Mouse (Mus musculus) layer of hippocampus, postnatal 14 days (tissue): ENCODE measurements around the gene Car12. TPM values are rescaled to one million over a fixed set of nuclear protein-coding genes. Genes with fewer than 3 reads are reported as not detected.

Source experiments
- DNase-seq, 2 experiments: peaks; one replicate each; pipeline ENCODE4 v3.0.0; 2021 to 2022; ENCODE audit warnings: low spot score in 2 of 2, mixed read lengths in 1 of 2
- total RNA-seq, 2 experiments: library from RNA; stranded (reverse); gene quantifications; 2 replicates each; pipeline ENCODE4 v1.2.3; 2021

The Car12 gene
- total RNA-seq, 2 experiments from 2014 or later: 34.1 to 47.0 TPM

DNA sequence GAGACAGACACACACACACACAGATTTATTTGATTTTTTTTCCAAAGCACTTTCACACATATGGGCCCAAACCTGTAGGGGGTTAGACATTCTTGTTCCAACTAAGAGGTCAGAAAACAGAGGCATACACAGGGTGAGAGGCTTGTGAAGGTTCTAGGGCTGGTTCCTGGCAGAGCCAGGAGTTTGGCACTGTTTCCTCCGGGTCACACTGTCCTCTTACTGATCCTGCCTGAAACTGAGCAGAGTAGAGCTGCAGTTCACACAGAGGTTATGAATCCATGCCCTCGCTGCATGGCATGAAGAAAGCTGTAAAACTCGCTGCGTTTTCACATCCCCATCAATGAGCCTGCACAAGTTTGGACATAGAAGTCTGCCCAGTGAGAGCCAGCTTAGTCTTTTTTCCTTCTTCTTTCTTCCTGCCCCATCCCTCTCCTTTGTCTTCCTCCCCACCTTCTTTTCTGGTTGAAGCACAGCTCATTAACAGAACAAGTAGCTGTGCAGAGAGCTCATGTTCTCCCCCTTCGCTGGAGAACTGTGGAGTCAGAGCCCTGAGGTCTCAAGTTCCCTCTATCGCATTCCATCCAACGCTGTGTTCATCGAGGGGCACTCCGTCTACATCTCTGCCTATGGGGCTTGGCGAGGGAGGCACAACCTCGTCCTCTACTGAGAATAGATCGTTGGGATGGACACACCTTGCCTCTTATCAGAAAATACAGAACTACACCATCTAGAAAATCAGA is 4.5 kb upstream of the Car12 start:
- DNase-seq: no peak

DNA sequence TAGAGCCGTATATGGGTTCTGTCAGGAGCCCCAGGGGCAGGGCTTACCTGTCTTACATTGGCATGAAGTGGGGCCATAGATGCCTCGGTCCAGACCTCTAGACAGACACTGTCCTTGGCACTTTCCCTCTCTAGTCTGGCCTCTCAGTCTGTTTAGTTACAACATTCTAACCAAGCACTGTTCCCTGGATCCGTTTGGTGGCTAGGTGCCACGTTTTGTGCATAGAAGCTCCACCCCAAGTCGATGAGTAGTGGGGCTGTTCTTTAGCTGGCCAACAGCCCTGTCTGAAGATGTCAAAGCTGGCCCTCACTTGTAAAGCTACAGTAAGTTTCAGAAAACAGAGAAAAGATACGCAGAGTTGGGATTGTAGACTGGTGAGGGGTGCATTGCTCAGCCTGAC is 2.9 kb upstream of the Car12 start:
- no peak for DNase-seq

DNA sequence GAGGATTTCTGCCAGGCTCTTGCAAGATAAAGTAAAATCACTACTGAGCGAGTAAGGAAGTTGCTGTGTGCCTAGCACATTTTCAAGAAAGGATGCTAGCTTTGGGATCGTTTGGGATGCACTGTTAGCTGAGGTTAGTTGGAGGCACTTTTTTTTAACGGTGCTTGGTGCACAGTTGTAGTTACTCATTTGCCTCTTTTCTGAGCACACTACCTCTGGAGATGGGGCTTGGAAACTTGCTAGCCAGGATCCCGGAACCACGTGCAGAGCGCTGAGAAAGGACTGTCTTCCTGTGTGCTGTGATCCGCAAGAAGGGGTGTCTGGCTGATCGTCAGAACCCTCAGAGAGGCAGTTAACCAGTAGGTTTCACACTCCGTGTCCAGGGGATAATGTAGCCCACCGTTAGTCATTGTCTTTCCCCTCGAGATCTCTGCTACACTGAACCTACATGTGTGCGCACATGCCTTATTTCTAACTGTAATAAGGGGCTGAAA is 583 bp downstream of the Car12 start:
- DNase-seq: no peak

DNA sequence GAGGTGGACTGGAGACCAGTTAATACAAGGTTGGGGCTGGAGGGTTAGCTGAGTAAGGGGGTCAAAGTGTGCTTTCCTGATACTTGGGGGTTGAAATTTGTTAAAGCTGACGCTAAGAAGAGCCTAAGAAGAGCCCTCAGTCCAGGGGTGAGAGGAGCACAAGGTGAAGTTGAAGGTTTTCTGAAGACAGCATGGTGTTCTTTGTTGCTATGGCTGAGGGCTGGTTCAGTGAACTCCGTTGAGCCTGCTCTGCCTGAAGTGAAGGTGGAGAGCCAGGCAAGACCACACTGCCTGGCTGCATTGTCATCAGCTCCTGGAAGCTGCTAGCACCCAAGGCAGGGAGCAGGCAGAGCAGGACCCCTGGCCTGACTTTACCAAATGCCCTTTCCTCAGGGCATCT is 1.9 kb downstream of the Car12 start:
- no peak for DNase-seq

DNA sequence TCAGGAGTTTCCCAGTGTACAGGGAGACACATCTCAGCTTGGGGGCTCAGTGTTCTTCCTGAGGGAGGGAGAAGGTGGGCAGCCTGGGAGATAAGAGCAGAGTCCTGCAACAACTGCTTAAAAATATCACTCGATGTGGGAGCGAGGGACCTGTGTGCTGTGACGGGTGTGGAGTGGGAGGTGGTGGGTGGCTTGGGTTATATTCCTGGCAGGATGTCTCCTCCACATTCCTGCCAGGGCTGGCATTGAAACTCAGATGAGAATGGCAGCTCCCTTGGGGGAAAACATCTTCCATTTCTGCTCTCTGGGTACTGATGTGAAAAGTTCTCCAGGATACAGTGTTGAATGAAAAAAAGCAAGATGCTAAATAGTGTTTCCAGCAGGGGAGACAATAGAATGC is 3.0 kb downstream of the Car12 start:
- DNase-seq: peak in 1 of 2 experiments; percentile 70

DNA sequence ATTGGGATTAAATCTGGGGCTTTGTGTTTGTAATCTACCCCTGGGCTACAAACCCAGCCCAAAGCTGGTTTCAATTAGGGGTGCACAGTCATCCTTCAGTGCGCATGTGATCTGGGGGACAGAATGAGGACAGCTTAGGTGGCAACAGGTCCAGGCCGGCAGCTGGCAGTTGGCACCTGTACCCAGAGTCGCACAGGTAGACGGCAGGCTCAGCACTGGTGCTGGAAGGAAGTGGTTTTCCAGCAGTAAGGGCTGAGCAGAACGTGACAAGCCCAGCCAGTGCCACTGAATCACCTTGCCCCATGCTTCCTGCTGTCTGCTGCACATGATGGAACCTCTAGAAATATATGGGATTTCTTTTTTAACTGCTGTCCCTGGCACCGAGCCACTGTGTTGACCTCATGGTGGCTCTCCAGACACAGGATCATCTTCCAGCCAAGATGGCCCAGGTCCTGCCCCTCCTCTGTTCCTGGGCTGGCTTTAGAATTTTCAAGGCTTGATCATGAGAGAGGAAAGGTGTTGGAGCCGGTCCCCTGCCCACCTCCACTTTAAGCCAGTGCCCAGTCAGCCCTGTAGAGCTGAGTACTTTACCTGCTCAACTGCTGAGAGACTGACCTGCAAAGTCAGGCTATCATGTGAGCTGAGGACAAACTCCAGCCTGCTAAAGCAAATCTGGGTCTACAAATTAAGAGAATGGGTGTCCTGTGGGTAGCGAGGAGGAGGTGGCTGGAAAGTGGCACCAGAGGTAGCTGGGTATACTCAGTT is 7.4 kb downstream of the Car12 start:
- DNase-seq: no peak

DNA sequence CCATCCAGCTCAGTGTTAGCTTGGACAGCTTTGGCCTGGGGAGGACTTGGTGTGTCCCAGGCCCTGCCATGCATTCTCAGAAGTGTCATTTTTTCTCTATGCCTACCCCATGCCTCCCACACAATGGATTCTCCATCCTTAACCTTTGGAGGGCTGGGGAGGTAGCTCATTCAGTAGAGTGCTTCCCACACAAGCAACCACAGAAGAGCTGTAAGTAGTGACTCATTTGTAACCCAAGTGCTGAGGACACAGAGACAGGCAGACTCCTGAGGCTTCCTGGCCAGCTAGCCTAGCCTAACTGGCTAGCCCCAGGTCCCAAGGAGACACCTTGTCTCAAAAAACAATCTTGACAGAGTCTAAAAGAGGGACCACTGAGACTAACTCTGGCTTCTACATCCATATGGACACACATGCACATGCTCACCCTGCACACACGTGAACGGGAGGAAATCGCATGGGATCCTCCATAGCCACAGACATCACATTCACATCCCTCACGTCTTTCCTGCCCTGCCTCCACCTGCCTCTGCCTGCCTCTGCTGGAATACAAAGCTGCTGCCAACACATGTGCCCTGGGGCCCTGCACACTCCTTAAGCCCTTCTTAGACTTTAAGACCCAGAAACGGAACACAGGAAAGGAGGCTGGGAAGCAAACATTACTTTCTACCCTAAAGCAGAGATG is 8.8 kb downstream of the Car12 start:
- no peak for DNase-seq

DNA sequence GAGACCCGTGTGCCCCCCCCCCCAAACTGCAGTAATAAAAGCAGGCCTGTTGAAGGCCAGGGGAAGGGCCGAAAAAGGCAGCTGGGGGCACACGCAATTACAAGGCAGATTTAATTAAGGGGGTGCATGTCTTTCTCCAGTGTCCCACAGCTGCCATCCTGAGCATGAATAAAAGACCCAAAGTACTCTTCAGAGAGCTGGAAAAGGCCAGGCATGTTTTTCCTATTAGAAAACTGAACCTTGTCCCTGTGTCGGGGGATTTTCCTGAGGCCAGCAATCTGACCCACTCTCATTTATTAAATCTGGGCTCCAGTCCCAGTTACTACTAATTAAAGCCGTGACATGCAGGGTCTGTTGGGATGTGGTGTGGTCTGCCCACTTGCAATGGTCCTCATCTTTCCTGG is 9.4 kb downstream of the Car12 start:
- no peak for DNase-seq

DNA sequence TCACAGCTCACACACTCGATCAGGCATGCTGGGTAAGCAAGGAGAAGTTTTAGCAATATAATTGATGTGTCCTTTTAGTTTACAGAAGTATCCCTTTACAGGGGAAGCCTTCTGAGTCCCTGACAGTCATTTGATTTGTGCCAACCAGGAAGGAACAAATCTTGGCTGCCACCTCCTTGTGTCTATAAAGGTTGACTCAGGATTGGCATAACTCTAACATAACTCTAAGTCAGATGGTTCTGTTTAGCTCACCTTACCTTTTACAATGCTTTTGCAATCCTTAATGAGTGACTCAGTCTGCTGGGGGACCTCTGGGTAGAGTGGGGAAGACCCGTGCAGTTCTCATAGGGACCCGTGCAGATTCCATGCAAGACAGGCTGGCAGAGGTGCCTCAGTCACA is 12.1 kb downstream of the Car12 start:
- no peak for DNase-seq

DNA sequence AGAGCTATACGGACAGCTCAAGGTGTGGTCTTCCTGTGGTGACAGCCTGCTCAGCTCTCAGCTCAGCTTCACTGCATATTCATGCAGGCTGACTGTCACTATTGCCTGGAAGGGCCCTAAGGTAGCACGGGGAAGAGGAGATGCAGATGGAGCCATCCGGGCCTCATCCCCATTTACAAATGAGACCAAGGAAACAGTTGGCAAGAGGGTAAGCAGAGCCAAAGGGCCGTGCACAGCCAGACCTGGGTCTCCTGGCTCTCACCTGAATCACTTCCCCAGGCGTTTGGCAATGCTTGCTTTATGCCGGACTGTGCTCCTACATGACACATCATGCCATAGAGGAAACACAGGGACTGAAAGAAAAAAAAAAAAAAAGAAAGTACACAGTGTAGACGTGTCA is 13.8 kb downstream of the Car12 start:
- DNase-seq: no peak

DNA sequence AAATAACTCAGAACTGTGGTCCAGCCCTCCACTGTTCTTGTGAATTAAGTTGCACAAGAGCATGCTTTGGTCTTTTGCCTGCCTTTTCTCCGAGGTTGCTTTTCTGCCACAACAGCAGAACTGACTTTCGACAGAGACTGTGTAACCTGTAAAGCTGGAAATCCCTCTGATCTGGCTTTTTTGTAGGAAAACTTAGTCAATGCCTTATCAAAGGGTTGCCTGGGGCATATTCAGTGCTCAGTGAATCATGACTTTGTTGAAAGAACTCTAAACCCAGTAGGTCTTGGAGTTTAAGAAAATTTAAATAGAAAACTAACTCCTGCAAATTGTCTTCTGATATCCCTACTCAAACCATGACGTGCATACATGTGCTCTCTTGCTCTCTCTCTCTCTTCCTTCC is 17.1 kb downstream of the Car12 start:
- no peak for DNase-seq

DNA sequence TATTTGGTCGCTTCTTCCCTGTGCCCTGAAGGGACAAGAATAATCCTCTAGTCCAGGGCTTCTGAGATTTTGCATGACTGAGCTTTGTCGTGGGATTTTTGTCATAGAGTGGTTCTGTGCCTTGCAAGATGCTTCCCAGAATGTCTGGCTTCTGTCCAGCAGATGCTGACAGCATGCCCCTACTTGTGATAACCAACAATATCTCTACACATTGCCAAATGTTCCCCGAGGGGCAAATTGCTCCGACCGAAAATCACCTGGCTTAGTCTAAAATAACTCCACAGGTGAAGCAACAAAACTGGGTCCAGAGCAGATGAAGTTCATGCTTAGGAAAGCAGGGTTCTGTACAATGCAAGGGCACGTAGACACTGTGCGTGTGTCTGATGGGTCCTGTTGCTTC is 17.8 kb downstream of the Car12 start:
- DNase-seq: no peak

DNA sequence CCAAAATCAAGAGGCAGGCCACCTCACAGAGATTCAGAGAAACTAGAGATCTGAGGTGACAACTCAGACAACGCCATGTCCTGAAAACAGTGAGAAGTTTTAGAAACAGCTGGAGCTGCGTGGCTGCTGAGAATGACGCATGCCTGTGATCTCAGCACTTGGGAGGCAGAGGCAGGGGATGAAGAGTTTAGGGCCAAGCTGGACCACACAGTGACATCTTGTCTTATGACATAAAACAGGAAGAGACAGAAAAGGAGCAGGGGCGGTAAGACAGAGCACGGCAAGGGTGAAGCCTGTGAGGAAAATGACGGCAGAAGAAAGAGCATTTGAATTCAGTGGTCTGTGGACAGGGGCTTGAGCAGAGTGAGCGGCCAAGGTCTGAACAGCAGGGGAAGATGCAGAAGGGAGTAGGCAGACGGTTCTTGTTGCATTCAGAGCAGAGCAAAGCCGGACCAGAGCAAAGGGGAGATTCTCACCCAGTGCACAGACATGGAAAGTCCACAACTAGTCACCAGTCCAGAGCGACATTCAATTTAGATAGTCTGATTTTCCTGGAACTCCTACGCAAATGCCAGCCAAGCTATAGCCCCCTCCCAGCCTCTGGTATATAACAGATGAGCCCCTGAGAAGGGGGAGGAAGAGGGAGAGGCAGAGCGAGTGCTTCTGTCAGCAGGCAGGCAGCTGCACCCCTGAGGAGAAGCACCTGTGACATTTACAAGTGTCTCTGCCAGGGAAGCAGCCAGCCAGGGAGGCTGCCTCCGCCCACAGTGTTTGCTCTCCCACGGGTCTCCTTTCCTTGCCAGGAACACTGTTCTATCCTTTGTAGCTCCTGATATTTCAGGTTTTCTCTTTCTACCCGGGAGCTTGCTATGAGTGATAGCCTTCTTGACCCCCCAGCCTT is 19.6 kb downstream of the Car12 start:
- DNase-seq: peak; percentile 59 to 71

DNA sequence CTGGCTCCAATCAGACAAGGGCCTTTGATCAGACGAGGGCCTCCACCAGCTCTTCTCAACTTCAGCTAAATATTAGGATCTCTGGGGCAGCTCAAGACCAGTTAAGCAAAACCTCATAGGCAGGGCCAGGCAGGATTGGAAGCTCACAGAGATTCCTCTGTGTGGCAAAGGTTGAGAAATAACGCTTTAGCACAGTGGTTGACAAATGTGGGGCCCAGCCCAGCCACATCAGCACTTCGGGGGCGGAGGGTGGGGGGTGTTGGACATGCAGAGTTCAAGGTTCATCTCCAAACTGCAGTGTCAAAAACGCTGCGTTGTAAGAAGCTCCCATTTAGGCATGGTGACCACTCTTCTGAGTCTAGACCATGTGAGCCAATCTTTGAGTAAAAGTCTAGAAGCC is 21.1 kb downstream of the Car12 start:
- DNase-seq: no peak

DNA sequence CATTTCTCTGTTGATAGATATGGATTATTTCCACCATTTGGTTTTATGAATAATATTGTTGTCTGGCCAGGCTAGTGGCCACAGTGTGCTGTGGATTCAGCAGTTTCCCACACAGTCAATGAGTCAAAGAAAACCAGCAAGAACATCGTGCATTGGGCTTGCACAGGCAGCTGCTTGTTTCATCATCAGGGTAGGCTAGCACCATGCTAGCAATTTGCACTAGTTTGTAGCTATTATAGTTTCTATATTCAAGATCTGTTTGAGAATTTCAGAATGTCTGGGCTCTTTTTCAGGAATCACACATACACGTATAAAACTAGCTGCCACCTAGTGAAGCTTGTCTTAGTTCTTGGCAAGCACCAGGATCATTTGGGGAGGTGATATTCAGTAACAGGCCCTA is 21.6 kb downstream of the Car12 start:
- DNase-seq: no peak

DNA sequence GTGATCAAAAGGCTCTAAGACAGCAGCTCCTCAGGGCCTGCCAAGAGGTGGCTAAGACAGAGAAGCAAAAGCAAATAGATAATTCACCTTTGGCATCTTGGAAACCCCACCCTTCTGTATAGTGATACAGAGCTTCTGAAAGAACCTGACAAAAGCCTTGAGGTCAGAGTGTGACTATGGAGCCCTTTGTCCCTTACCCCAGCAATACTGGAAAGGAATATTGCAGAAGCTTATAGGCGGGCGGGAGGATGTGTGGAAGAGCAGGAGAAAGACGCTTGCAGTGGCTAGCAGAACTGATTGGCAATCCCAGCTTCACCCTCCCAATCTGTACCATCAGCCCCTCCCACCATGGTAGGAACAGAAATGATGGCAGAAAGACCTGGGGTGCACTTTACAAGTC is 22.5 kb downstream of the Car12 start:
- no peak for DNase-seq

DNA sequence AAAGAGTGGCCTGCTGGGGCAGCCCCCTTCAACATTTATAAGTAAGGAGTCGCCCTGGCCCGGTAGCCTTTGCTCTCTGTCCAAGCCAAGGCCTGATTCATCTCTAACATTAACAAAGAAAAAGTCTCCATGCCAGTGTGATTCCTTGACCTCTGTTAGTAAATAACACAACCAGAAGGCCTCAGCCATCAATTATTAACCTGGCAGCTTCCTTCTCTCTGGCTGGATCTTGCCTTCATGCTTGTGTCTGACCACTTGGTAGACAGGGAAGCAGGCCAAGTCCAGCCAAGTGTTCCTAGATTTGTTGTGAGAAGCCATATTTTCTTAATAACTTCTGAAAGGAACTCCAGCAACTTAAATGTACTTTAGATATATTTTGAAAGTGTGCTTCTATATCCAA is 23.1 kb downstream of the Car12 start:
- DNase-seq: no peak

DNA sequence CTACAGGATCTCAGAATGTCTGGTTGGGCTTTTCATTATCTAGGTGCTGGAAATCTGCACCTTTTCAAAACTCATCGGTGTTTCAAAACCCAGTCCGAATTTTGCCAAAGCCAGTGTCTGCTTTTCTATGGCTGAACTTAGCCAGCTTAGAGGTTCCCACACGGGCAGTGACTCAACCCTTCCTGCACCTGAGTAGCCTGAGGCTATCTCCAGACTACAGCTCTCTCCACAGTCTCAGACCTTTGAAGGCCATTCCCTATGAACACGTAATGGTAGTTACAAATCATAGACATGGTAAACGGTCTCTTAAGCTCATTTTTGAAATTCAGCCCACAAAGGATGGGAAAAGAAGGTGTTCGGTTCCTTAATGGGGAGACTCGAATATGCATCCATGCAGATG is 26.0 kb downstream of the Car12 start:
- no peak for DNase-seq

DNA sequence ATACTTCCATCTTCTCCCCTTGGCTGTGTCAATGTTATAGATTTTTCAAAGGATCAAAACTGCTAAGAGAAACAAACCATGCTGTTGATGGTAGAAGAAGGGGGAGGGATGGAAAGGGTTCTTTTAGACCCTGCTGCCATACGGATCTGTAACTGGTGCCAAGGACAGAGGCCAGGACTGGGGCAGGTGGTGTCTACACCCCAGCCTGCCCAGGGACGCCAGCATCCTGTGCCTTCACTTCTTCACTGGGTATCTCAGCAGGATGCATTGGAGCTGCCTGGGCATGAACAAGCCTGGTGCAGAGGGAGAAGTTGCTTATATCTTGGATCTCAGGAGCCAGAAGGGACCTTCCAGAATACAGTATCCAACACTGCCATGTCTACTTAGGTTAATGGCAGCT is 31.0 kb downstream of the Car12 start:
- no peak for DNase-seq

DNA sequence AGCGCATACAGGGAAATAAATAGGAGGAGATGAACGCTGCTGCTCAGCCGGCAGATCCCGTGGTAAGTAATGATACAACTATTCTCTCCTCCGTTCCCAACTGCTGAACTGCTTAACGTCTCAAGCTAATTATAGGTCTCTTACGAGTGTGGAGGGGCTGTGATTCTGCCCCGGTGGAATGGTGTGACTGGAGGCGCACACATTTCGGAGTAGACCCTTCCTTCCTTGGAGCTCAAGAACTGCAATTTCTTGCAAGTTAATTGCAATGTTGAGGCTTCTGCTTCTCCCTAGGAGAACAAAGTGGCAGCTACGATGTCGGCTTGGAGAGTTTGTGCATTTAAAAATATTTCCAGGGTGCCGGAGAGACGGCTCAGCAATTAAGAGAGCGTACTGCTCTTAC is 34.9 kb downstream of the Car12 start:
- no peak for DNase-seq

DNA sequence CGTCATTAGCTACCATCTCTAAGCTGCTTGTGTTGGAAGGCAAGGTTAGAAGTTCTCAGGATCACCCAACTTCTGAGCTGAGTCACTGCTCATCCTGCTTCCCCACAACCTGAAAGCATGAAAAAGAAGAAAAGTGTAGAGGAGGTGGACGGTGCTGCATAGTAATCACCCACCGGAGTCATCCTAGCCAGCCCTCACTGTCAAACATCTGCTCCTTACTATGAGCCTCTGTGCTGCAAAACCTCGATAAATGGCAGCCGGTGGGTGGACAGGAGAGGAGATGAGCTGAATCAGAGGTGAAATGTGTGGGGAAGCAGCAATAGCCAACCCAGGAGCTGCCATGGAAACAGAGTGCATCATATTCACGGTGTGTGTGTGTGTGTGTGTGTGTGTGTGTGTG is 39.4 kb downstream of the Car12 start:
- DNase-seq: no peak
